In genomic region chr19:5106074-5106473, GRCm38 (mm10) we compare ENCODE assay signal across 8 mouse cellular contexts. TPM values are rescaled to one million over a fixed set of nuclear protein-coding genes. Genes with fewer than 3 reads are reported as not detected.
DNase-seq lines count a peak whose midpoint lies in the region; ATAC-seq lines count a peak whose summit lies in the region.

No protein-coding gene starts in this region.

- ATAC-seq in lung, embryonic 15.5 days (ENCODE audit: borderline replicate concordance, extremely low read depth, low FRiP score, low TSS enrichment): no peak
- ATAC-seq in forebrain, embryonic 11.5 days (replicated peaks; ENCODE audit: low FRiP score): no peak; the same call in 1 of the 2 replicates
- no peak for ATAC-seq in midbrain, embryonic 12.5 days (ENCODE audit: low FRiP score, low read depth)

- peaks cover 35% of the 10 kb centered on the region for H3K4me1 ChIP-seq in lung, embryonic 15.5 days
- peaks cover 9% of the 10 kb centered on the region for H3K4me1 ChIP-seq in forebrain, embryonic 11.5 days (replicated peaks; ENCODE audit: control insufficient read depth, insufficient read depth, low read length)
- H3K4me1 ChIP-seq in midbrain, embryonic 12.5 days: peaks cover 18% of the 10 kb centered on the region

- H3K4me3 ChIP-seq in lung, embryonic 15.5 days: peak overlapping the region; percentile 80
- H3K4me3 ChIP-seq in forebrain, embryonic 11.5 days (ENCODE audit: low read depth, low read length): peak overlapping the region; percentile 63
- peak overlapping the region; percentile 54 for H3K4me3 ChIP-seq in midbrain, embryonic 12.5 days

- H3K4me2 ChIP-seq in lung, embryonic 15.5 days: peak overlapping the region; percentile 89
- H3K4me2 ChIP-seq in forebrain, embryonic 11.5 days (ENCODE audit: low read depth, low read length, severe bottlenecking): peak overlapping the region; percentile 72
- peak overlapping the region; percentile 82 for H3K4me2 ChIP-seq in midbrain, embryonic 12.5 days (replicated peaks)

- no peaks in the 10 kb centered on the region for H3K9me3 ChIP-seq in lung, embryonic 15.5 days
- no peaks in the 10 kb centered on the region for H3K9me3 ChIP-seq in forebrain, embryonic 11.5 days (ENCODE audit: control insufficient read depth, low read length)
- no peaks in the 10 kb centered on the region for H3K9me3 ChIP-seq in midbrain, embryonic 12.5 days

- H3K27me3 ChIP-seq in lung, embryonic 15.5 days: no peaks in the 10 kb centered on the region
- no peaks in the 10 kb centered on the region for H3K27me3 ChIP-seq in forebrain, embryonic 11.5 days (ENCODE audit: control insufficient read depth, insufficient read depth, low read length)
- no peaks in the 10 kb centered on the region for H3K27me3 ChIP-seq in midbrain, embryonic 12.5 days

- no peak for DNase-seq in lung, postnatal 10 days
- no peak for DNase-seq in forebrain, embryonic 11.5 days (ENCODE audit: low spot score)
- DNase-seq in kidney, adult 8-10 months: peak; percentile 60 to 62
- DNase-seq in layer of hippocampus, adult 8-10 months (ENCODE audit: low spot score in 2 of 2): no peak
- DNase-seq in urinary bladder, adult 2 months (ENCODE audit: low spot score): no peak
- no peak for DNase-seq in urinary bladder, postnatal 36 days (ENCODE audit: low spot score in 2 of 2)

- H3K9ac ChIP-seq in lung, embryonic 15.5 days: peak overlapping the region; percentile 86
- peak overlapping the region; percentile 91 for H3K9ac ChIP-seq in forebrain, embryonic 11.5 days (ENCODE audit: low read length)
- peak overlapping the region; percentile 78 for H3K9ac ChIP-seq in midbrain, embryonic 12.5 days (replicated peaks)

- H3K27ac ChIP-seq in lung, embryonic 15.5 days: peak overlapping the region; percentile 94
- 0 out of 2 replicates have a peak overlapping the region, but pooled peaks have one; percentile 87 for H3K27ac ChIP-seq in forebrain, embryonic 11.5 days (ENCODE audit: low read depth, low read length)
- H3K27ac ChIP-seq in midbrain, embryonic 12.5 days (replicated peaks): peak overlapping the region; percentile 93

- 5% methylated on average over 9 of the region's 9 CpGs for WGBS in lung, embryonic 15.5 days
- 29% methylated on average over 9 of the region's 9 CpGs for WGBS in forebrain, embryonic 11.5 days
- WGBS in midbrain, embryonic 12.5 days: 27% methylated on average over 9 of the region's 9 CpGs

- peaks cover 46% of the 10 kb centered on the region for H3K36me3 ChIP-seq in lung, embryonic 15.5 days
- H3K36me3 ChIP-seq in forebrain, embryonic 11.5 days (ENCODE audit: control insufficient read depth, insufficient read depth, low read length): peaks cover 9% of the 10 kb centered on the region; the same call in 1 of the 2 replicates
- H3K36me3 ChIP-seq in midbrain, embryonic 12.5 days: peaks cover 69% of the 10 kb centered on the region

RNA-seq across cellular contexts. Expression of gene Rab1b, which starts 0.8 kb away (rescaled TPM):
- polyA plus RNA-seq in lung, embryonic 15.5 days (2015; fragmentation: Nextera tagmentation; extraction: Ambion mirVana): 288 and 294 TPM in 2 replicates
- polyA plus RNA-seq in forebrain, embryonic 11.5 days (2014; fragmentation: Nextera tagmentation; extraction: Ambion mirVana): 250 and 262 TPM in 2 replicates
- 232 and 247 TPM in 2 replicates for polyA plus RNA-seq in midbrain, embryonic 12.5 days (2016; fragmentation: Nextera tagmentation; extraction: Ambion mirVana)
- total RNA-seq in layer of hippocampus, adult 8-10 months (2022): 100 to 1,000 TPM; 154 to 165 (median 160) TPM
- 148 and 154 TPM in 2 replicates for polyA plus RNA-seq in urinary bladder, adult 2 months (2012; rRNA removed)

RNA-seq across cellular contexts. Expression of gene Cnih2, which starts 7.8 kb away (rescaled TPM):
- polyA plus RNA-seq in lung, embryonic 15.5 days (2015; fragmentation: Nextera tagmentation; extraction: Ambion mirVana): 8.6 and 9.0 TPM in 2 replicates
- polyA plus RNA-seq in forebrain, embryonic 11.5 days (2014; fragmentation: Nextera tagmentation; extraction: Ambion mirVana): 93.2 and 112 TPM in 2 replicates
- polyA plus RNA-seq in midbrain, embryonic 12.5 days (2016; fragmentation: Nextera tagmentation; extraction: Ambion mirVana): 196 and 239 TPM in 2 replicates
- 100 to 1,000 TPM; 417 to 436 (median 422) TPM for total RNA-seq in layer of hippocampus, adult 8-10 months (2022)
- 1.5 TPM in 2 replicates for polyA plus RNA-seq in urinary bladder, adult 2 months (2012; rRNA removed)

RNA-seq across cellular contexts. Expression of gene Klc2, which starts 12.3 kb away (rescaled TPM):
- polyA plus RNA-seq in lung, embryonic 15.5 days (2015; fragmentation: Nextera tagmentation; extraction: Ambion mirVana): 16.2 and 19.4 TPM in 2 replicates
- polyA plus RNA-seq in forebrain, embryonic 11.5 days (2014; fragmentation: Nextera tagmentation; extraction: Ambion mirVana): 35.3 and 38.5 TPM in 2 replicates
- 53.3 and 54.7 TPM in 2 replicates for polyA plus RNA-seq in midbrain, embryonic 12.5 days (2016; fragmentation: Nextera tagmentation; extraction: Ambion mirVana)
- total RNA-seq in layer of hippocampus, adult 8-10 months (2022): 100 to 1,000 TPM; 215 to 240 (median 227) TPM
- polyA plus RNA-seq in urinary bladder, adult 2 months (2012; rRNA removed): 28.0 and 30.5 TPM in 2 replicates

RNA-seq across cellular contexts. Expression of gene Yif1a, which starts 17.7 kb away (rescaled TPM):
- polyA plus RNA-seq in lung, embryonic 15.5 days (2015; fragmentation: Nextera tagmentation; extraction: Ambion mirVana): 94.5 and 96.8 TPM in 2 replicates
- 69.5 and 75.8 TPM in 2 replicates for polyA plus RNA-seq in forebrain, embryonic 11.5 days (2014; fragmentation: Nextera tagmentation; extraction: Ambion mirVana)
- 60.9 and 61.6 TPM in 2 replicates for polyA plus RNA-seq in midbrain, embryonic 12.5 days (2016; fragmentation: Nextera tagmentation; extraction: Ambion mirVana)
- 10 to 100 TPM; 21.4 to 29.8 (median 25.9) TPM for total RNA-seq in layer of hippocampus, adult 8-10 months (2022)
- 122 and 131 TPM in 2 replicates for polyA plus RNA-seq in urinary bladder, adult 2 months (2012; rRNA removed)

RNA-seq across cellular contexts. Expression of gene Tmem151a, which starts 20.7 kb away (rescaled TPM):
- polyA plus RNA-seq in lung, embryonic 15.5 days (2015; fragmentation: Nextera tagmentation; extraction: Ambion mirVana): 3.4 and 4.6 TPM in 2 replicates
- 1.2 and 1.8 TPM in 2 replicates for polyA plus RNA-seq in forebrain, embryonic 11.5 days (2014; fragmentation: Nextera tagmentation; extraction: Ambion mirVana)
- 0.94 and 2.0 TPM in 2 replicates for polyA plus RNA-seq in midbrain, embryonic 12.5 days (2016; fragmentation: Nextera tagmentation; extraction: Ambion mirVana)
- 100 to 1,000 TPM; 104 to 117 (median 106) TPM for total RNA-seq in layer of hippocampus, adult 8-10 months (2022)
- 2.8 and 3.9 TPM in 2 replicates for polyA plus RNA-seq in urinary bladder, adult 2 months (2012; rRNA removed)

Comparison
In these comparisons a context has a peak if more than half of its experiments do, and no peak if none do; other contexts are left out.
1. DNase-seq: peak in kidney, adult 8-10 months (2 of 2); none in lung, postnatal 10 days (single experiment), forebrain, embryonic 11.5 days (single experiment), layer of hippocampus, adult 8-10 months (0 of 2), urinary bladder, adult 2 months (single experiment) and urinary bladder, postnatal 36 days (0 of 2).
2. Peak in every context shown above with its lines, with median percentiles within 50 percentile points of each other: H3K27ac ChIP-seq, H3K4me2 ChIP-seq, H3K4me3 ChIP-seq and H3K9ac ChIP-seq.